Mouse (Mus musculus) mesoderm, embryonic 11.5 days (tissue): ENCODE results near the gene Enho.

Experiments
- DNase-seq: peaks from one replicate; pipeline ENCODE4 v3.0.0-alpha.2; 2012; ENCODE audit warnings: low read depth, low spot score

The Enho gene

DNA sequence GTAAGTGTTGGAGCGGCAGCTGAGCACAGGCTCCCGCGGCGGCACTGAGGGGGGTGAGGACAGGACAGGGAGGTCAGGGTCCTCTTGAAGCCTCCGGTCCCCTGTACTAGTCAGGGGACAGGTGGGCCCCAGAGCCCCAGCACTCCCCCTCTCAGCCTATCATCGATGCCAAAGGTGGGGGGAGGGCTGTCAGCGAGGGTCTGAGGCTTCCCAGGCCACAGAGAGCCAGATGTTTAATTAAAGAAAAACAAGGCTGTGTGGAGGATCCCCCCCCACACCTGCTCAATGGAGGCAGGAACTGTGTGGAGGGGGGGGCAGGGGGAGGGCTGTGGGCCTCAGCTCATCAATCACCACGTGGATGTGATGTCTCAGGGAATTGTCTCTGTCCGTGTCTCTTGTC lies 23.5 kb upstream of the Enho start:
- no peak for DNase-seq

DNA sequence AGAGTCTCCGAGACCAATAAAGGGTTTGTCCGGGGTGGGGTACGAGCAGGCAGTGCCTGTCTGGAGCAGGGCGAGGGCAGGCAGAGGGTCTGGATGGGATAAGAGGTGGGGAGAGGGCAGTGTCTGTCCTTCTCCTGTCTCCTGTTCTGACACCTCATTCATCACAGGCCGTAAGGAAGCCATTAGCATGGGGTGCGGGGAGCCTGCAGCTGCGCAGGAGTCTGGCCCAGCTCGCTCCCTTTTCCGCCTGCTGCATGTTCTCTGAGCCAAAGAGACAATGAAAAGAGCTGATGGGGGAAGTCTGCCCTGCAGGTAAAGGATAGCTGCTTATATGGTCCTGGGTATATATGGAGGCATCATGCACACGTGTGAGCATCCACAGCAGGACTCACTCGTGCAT lies 22.6 kb upstream of the Enho start:
- no peak for DNase-seq

DNA sequence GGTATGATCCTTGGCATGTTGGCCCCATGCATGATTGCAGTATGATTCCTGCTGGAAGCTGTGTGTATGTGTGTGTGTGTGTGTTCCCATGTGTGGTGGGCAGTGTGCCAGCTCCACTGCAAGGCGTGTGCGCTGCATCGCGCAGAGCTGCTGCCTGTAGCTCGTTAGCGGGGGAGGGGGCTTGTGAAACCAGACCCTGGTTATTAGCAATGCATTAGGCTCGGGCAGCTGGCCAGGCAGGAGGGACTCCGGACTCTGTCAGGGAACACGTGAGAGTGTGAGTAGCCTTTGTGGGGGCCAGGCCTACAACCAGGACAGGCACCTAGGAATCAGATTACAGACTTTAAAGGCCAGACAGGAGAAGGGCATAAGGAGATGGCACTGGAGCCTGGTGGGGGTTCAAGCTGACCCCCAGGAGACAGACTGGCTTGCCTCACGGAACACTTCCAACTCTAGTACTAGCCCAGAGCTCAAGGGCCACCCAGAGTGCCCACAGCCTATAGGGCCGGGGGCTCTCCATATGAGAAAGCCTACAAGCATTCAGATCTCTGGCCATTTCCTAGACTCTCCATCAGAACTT lies 20.8 kb upstream of the Enho start:
- DNase-seq, result peak; percentile 74

DNA sequence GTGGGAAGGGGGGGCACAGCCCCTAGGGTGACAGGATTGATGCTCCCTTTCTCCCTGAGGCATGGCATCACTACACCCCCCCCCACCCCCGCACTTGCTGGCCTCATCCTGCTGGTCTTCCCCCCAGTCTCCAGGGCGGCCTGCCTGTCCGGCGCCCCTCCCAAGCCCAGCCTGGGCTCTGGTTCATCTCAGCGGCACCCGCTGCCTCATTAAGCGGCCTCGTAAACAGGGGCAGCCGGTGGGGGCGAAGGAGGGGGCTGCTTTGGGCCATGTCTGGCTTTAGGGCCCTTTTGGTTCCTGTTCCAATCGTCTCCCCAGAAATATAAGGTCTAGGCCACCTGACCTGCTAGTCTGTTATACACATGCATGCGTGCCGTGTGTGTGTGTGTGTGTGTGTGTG lies 19.4 kb upstream of the Enho start:
- DNase-seq, result no peak

DNA sequence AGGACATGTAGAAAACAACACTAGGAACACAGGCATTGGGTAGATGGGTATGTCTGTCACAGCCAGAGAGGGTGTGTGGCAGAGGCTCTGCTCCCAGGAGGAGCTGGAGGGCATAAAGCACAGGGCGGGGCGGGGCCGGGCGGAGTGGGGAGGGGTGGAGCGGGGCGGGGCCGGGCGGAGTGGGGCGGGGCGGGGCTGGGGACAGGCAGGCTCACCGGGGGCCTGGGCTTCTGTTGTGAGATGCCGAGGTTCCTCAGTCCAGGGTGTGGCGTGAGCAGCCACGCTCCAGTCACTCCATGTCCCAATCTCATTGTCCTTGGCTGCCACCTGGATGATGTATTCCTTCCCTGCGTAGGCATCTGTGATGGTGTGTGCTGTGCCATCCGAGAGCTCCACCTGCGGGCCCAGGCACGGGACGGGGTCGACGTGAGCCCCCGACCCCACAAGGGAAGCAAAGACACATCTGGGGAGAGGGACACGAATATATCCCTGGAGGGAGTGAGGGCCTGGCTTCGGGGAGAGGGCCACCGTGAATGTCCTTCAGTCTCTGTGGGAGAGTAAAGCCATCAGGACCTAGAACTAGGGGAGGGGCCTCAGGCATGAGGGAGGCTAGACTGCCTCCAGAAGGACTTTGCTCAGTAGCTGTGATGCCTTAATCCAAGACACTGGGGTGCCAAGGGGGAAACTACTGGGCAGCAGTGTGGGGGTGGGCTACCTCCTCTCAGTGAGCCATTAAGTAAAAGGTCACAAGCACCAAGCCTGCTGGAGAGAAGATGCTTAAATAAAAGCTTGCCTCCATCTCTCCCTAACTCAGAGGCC lies 18.7 kb upstream of the Enho start:
- no peak for DNase-seq

DNA sequence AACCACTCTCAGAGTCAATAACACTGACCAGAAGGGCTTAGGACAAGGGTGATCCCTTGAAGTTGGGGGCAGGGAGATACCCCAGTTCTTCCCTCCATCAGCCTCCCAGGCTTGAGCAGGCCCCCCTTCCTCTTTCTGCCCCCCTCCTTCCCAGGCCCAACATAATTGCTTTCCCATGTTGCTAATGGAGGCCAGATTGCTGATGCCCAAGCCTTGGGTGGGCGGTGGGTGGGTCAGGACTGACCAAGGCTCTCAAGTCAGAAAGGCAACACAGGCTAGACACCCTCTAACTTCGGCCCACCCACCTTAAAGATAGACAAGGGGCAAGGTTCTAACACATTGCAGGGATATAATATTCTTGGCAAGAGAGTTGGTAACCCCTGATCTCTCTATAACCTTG lies 15.4 kb upstream of the Enho start:
- no peak for DNase-seq

DNA sequence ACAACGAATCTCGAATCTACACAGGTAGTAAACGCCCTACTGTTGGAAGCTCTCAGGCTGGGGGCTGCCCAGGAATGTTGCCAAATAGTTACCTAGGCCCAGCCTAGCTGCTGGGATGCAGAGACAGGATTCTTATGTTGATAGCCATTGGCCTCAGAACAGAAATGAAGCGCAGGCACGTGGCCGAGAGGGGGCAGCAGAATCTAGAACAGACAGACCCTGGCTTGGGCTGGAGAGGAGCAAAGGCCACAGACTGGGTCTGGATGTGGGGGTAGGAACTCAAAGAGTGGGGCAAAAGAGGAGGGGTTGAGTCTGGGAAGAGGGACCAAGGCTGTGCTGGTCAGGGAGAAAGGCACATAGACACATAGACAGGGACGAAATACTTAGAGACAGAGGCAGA lies 14.1 kb upstream of the Enho start:
- no peak for DNase-seq

DNA sequence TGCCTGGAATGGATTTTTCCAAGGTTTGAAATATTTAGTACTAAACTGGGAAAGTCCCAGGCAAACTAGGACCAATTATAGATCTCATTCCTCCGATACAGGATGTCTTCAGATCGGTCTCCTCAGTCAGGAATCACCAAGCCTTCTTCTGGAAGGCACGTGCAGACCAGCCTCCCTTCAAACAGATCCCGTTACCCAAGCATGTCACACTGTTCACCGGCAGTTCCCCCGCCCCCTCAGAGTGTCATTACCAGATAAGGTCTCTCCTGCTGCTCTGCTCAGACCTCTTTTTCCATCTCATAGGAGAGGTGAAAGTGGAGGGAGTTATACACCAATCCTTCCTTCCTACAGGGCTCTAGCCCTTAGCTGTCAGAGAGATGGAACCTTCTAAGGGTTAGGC lies 13.6 kb upstream of the Enho start:
- no peak for DNase-seq

DNA sequence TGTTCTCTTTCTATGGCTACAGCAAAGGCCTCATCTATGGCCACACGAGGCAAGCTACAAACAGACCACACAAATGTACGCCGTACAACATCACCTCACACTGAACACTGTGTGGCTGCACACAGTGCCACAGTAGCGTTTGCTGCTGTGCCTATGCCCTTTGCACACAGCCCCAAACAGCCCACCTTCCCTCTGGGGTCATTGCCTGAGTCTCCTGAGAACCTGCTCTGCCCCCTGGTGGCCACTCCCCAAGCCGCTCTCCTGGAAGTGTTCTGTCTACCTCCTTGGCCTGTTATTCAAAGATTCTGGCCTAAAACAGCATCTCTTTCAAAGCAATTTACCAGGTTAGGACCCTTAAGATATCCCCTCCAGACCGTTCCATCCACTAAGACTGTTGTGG lies 13.2 kb upstream of the Enho start:
- peak; percentile 83 for DNase-seq

DNA sequence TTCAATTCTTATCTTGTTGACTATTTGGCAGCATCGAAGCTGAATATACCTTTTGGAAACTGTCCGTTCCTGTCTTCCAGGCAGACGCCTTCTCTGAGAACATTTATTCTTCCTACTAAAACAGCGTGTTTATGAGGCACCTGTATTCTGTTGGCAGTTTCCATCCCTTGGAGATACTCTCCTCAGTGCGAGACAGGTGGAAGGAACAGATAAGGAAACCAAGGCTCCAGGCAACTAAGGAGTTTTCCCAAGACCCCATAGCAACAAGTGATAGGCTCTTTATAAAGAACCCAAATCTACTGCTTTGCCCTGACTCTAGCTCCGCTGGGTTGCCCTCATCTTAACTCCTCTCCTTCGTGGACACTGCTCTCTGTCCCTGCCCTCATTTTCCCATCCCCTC lies 8.5 kb upstream of the Enho start:
- no peak for DNase-seq

DNA sequence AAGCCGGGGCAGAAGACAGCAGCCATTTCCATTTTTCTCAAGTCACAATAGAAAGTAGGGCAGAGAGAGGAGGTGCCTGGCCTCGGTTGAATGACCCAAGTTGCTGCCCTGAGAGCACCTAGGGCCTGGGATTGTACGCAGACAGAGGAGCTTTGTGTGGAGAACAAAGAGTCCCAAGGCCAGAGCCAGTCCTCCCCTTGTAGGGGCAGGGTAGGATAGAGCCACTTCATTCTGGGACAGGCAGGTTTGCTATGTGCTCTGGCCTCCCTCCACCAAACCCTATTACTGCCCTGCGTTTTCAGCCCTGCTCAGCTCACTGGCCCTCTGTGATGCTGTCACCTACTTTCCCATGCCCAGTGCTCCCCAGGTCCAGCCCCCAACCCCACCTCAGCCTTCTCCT lies 8.0 kb upstream of the Enho start:
- no peak for DNase-seq

DNA sequence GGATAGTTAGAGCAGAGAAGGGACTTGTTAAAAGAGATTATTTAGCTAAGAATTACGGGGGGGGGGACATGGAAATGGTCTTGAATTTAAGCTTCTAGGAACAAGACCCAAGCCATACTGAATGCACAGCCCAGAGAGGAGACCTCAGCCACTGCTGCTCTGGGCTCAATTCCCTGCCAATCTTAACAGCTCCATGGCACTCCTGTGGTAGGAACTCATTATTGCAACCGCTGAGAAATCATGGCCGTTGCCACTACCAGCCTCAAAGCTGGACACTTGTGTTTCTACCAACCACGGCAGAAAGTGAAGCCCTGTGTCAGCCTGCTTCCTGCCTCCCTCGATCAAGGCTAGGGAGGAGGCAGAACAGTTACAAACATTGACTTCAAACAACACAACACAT lies 5.4 kb upstream of the Enho start:
- DNase-seq, result no peak

DNA sequence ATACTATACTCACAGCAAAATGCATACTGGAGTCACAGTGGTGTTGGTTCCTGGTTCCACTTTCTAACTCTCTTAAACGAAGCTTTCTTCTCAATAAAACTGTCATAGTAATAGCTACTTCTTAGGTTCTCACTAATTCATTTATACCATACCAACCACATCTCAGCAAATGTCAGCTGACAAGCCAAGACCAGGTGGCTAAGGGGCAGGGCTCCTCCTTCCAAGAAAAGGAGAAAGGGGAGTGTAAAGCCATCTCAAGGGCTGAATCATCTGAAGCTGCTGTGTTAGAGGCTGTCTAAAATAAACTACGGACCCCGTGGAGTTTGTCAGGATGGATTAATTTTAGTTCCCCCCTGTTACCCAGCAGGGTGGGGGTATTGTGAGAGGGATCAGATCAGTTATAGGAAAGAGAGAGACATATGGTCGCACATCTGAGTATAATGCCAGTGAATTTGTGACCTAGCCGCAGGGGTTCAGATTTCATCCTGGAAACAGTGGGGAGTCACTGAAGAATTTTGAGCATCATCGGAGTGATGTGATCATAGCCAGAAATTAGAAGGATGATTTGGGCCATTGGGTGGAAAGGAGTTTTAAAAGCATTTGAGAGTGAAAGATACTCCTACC lies 1.2 kb upstream of the Enho start:
- DNase-seq, result no peak

DNA sequence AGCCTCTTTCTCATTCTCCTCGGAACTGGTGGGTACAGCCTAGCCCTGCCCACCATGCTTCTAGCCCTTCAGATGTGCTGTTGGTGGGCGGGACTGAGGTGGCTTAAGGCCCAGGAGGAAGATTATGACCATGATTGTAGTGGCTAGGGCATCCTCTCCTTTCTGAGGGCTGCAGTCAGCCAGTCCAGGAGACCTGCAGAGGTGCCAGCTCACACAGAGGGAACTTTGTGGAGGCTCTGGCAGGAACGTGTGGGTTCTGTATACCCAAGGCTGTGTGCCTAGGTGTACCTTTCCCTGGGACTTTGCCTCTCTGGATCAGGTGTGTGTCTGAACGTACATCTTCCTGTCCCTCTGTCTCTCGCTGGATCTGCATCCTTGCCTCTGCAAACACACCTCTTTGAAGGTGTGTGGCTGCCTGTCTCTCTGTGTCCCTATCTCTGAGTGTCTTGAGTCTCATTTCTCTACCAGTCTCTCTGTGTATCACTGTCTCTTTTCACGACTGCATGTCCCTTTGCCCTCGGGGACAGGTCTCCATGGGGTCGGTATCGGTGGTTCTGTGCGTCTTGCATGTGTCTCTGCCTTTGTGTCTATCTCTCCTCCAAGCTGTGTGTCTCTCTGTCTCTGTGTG lies 796 bp downstream of the Enho start:
- DNase-seq, result no peak

DNA sequence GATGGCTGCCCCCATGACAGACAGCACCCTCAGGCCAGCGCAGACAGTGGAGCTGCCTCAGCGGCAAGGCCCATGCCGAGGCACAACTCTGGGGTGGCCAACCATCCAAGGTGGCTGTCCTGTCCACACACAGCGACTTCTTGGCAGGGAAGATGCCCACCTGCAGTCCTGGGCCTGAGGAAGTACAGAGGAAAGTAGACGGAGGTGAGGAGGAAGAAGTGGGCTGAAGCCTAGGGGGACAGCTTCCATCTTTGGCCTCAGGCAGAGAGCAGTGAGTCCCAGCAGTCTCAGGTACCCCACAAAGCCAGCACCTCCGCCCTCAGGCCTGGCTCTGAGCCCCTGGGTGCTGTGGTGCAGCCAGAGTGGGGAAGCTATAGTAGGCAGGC lies 1.3 kb downstream of the Enho start:
- DNase-seq, result no peak

DNA sequence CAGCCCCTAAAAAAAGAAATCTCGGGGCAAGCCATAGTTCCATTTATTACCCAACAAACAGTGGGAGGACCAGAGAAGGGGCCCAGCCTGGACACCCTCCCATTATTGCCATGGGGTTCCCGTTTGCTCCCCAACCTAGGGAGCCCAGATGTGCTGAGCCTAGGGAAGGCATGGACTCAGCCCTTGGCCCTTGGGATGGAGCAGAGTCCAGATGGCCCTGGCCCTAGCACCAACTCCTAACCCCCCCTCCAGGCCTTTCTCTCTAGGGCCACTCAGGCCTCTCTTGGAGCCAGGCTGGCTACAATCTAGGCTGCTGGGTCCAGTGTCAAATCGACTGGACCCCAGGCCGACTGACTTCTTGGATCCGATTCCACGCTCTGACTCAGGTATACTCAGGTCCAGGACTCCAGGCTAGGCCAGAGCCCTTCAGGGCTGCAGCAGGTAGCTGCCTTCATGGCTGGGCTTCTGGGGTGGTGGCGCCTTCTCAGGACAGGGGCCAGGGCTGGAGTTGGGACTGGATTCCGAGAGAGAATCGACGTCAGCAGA lies 1.9 kb downstream of the Enho start:
- no peak for DNase-seq

DNA sequence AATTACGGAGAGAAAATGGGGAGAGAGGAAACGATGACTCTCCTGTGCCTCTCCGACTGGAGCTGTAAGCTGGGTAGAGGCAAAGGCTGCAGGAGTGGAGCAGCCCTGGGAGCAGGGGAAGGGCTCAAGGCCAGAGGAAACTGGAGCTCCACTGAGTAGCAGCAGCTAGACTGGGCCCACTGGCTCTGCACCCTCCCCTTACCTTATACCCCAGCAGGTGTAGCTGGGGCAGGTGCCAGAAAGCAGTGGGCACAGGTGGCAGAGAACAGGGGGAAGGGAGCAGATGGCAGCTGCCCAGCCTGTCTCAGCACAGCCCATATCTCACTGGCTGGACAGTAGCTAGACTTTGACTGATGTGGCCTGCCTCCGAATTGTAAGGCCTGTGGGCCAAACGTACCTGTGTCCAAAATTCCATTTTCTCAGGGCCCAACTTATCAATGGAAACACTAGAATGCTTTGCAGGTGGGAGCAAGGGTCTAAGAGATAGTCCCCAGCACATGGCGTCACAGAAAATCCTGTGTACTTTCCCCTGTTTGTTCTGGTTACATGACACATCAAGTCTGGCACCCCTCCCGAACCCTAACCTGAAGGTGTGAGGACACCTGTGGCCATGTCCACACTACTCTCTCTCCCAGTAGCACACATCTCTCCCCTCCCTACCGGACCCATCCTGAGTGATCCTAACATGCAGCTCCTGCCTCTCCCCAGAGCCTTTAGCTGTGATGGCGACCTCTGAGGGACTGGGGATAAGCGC lies 3.1 kb downstream of the Enho start:
- no peak for DNase-seq

DNA sequence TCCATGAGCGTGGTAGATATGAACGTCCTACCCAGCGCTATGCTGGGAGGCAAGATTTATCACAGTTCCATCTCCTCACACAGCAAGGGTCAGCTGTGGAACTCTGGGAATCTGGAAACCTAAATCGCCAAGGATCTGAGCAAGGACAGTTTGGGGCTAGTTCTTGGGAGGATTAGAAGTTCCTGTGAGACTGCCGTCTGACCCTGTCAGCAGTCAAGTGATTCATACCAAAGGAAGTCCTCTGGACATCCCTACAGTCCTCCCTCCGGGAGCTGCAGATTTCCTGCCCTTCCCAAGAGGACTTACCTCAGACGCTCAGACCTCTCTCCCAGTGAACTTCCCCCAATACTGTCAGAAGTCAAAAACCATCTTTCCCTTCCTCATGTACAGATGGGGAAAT lies 3.8 kb downstream of the Enho start:
- no peak for DNase-seq

DNA sequence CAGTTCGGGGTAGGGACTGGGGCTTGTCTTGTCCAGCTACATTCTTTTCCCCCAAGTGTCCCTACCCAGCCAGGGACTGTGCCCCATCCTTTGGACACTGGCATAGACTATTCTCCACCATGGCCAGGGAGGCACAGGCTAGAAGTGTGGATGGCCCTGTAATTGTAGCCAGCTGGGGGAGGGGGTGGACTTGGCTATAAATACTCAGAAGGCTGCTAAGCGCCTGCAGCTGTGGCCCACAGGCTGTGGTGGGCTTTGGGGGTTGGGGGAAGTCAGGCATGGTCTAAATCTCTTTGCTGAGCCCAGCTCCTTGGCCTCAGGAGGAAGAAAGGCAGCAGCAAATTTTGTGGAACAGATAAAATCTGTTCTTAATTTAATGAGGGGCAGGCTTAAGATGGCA lies 4.2 kb downstream of the Enho start:
- DNase-seq, result peak; percentile 75

DNA sequence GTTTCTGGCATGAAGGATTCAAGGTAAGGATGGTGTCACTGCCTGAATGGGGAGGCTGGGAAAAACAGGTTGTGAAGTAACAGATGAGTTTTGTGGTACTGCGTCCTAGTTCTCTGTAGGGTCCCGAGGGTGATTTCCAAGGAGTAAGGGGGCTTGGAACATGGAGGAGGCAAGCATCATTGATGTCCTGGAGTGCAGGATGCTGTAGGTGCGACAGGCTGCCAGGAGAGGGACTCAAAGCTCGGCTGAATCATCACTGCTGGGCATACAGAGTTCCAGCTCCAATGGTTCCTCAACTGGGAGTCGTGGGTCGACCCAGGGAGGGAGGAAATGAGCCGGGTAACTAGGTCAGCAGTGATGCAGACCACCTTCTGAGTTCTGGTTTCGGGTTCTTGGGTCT lies 4.9 kb downstream of the Enho start:
- no peak for DNase-seq

DNA sequence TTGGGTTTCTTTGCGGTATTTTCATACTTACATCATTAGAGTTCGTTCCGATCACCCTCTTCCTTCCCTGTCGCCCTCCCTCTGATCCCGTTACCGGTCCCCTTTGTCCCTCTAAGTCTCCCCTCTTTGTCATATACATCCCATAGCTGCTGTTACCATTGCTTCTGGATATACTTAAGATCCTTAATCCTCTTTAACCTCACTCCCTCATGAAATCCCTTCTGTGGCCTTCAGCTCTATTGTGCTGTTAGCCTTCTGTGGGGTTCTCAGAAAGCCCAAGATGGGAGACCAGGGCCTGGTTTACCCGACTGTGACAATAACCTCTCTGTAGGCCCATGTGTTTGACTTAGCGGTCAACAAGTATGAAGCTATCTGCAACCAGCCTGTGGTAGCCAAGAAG lies 5.5 kb downstream of the Enho start:
- no peak for DNase-seq

DNA sequence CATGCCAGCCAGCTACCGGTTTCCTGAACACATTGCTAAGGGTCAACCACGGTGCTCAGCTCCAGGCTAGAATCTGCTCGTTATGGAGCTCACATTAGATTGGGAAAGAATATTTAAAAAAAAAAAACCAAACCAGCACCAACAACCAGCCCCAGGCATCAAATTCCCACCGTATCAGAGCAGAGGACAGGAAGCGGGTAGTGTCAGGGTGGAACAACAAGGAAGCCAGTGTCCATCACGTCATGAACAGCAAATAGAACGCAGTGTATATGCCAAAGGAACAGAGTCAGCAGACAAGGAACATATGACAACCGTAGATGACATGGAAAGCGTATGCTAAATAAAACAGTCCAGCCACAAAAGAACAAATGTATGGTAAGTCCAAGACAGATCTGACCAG lies 7.1 kb downstream of the Enho start:
- no peak for DNase-seq
